Mouse (Mus musculus): ENCODE data around the gene Dusp28.

Gene Dusp28

DNA sequence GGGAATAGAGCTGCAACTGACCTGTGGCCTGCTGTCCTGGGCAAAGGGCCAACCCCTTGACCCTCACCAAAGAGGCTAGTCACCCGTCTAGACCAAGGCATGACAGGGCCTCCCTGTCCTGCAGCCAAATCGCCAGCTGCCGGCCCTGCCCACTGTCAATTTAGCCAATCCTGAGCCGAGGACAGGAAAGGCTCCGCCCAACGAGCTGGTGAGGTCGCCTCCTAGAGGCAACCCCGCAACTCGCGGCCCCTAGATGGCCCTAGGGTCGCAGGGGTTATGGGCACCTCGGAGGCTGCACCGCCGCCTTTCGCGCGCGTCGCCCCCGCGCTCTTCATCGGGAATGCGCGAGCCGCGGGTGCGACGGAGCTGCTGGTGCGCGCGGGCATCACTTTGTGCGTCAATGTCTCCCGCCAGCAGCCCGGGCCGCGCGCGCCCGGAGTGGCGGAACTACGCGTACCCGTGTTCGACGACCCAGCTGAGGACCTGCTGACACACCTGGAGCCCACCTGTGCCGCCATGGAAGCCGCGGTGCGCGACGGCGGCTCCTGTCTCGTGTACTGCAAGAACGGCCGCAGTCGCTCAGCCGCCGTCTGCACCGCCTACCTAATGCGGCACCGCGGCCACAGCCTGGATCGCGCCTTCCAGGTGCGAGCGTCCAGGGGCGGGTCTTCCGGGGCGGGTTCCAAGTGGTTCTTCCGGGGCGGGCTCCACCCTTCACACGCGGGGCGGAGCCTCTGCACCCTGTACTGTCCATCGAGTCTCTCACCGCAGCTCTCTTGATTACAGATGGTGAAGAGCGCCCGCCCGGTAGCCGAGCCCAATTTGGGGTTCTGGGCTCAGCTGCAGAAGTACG is at the start of gene Dusp28:
Dusp28 (plus strand) TSS at position 203 of the 853 bp plus-strand sequence.
- no peak for DNase-seq (ENCODE audit: low read depth, low spot score)

DNA sequence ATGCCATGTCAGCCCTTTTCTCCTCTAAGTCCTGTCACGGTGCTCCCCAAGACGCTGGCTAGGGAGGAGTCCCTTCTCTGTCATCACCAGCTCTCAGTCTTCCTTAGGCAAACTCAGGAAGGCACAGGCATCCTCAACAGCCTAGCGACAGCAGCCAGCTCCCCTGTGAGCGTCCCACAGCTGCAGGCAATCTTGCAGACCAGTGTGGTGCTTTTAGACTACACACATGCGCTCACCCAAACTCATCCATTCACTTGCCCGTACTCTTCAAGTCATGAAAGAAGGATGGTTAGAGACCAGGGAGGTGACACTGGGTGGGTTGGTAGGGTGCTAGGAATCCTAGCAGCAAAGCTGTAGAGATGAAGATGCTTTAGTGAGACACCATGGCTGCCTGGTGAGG is 45.3 kb upstream of the Dusp28 start:
- DNase-seq (ENCODE audit: low read depth, low spot score) = no peak

DNA sequence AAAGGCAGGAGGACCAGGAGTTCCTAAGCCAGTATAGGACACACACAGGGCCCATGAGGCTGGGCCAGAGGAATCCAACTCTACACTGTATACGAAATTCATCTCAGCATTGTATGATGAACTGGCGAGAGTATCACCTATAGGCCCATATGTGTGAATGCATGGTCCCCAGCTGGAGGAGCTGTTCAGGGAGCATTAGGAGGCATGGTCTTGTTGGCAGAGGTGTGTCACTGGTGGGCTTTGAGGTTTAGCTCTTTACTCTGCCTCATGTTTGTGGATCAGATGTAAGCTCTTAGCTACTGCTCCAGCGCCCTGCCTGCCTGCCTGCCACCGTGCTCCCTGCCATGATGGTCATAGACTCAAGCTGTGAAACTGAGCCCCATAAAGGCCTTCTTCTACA is 43.5 kb upstream of the Dusp28 start:
- no peak for DNase-seq (ENCODE audit: low read depth, low spot score)

DNA sequence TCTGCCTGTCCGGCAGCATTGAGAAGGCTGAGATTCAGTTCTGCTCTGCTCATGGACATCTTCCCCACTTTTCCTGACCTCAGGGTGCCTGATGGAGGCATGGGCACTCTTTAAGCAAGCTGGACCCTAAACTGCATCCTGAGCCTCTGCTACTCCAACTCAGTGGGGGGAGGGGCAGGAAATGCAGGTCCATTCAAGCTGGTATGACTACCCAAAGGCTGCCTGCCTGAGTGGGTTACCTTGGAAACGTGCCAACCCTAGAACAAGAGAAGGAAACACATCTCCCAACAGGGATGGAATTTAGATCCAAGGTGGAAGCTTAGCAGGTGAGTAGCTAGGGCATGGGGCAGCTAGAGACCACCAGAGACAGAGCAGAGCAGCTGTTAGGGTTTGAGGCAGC is 40.6 kb upstream of the Dusp28 start:
- no peak for DNase-seq (ENCODE audit: low read depth, low spot score)

DNA sequence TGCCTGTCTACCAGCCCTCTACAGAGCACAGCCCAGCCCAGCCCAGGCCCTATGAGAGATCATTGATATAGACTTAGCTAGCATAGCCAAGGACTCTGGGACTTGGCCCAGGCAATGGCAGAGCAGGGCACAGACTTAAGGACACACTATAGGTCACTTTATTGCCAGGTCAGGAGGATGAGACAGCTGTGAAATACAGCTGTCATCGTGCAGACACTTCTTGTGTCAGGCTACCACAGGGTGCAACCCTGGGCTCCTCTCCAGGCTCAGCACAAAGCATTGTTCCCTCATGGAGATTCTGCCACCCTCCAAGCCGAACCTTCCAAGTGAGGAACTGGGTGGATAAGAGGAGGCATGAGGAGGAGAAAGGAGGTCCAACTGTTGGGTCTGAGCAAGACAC is 36.8 kb upstream of the Dusp28 start:
- DNase-seq (ENCODE audit: low read depth, low spot score) = no peak

DNA sequence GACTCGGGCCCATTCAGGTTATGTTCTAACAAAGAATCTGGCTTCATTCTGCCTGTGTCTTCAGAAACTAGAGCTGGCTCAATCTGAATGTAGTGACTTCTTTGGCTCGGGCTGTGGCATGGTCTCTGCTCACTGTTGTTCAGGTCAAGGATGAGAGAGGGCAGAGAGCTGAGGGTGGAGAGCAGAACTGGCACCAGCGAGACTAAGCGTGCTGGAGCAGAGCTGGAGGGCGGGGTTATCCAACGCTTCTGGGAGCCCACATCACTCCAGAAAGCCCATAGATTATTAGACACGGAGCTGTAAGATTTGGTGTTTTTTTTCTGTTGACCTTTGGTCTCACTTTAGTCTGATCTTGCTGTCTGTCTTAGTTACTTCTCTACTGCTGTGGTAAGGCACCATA is 34.1 kb upstream of the Dusp28 start:
- no peak for DNase-seq (ENCODE audit: low read depth, low spot score)

DNA sequence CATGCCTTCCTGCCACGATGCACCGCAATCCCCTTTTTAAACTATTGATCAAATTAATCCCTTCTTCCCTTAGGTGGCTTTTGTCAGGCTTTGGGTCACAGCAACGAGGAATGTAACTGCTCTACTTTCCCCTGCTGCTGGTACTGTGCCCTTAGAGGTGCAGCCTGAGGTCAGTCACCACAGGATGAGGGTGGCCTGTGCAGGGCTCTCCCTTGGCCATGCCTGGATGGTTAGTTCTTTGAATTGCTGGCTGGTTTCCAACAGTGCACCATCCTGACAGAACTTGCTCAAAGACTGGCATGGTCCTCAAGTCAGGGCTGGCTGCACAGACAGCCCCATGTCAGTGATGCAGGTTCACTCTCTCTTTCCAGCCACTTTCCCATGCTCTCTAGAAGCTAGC is 32.8 kb upstream of the Dusp28 start:
- no peak for DNase-seq (ENCODE audit: low read depth, low spot score)

DNA sequence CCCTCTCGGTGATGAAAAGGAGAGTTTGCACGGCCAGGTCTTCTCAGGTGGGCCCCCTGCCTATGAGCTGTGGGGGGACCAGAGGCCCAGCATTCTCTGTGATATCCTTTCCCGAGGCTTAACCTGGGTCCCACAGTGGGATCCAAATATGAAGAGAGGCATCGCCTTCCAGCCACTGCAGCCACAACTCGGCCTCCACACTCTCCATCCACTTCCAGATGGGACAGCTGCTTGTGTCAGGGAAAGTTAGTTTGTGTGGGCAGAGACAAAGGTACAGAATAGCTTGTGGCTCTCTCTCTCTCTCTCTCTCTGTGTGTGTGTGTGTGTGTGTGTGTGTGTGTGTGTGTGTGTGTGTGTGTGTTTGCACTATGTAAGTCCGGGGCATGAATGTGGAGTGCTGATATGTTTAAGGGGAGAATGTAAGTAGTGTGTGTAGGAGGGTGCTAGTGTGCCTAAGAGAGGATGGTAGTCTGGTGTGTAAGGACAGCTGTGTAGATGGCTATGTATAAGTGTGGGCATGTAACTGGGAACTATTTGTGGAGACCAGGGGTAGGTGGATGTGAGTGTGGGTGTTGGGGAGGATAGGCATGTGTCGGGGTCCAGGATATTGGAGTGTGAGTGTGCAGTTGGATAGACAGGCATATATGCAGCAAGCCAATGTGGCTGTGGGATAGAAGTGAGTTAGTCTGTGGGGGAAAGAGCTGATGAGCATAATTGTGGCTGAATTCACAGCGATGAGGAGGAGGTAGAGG is 31.2 kb upstream of the Dusp28 start:
- no peak for DNase-seq (ENCODE audit: low read depth, low spot score)

DNA sequence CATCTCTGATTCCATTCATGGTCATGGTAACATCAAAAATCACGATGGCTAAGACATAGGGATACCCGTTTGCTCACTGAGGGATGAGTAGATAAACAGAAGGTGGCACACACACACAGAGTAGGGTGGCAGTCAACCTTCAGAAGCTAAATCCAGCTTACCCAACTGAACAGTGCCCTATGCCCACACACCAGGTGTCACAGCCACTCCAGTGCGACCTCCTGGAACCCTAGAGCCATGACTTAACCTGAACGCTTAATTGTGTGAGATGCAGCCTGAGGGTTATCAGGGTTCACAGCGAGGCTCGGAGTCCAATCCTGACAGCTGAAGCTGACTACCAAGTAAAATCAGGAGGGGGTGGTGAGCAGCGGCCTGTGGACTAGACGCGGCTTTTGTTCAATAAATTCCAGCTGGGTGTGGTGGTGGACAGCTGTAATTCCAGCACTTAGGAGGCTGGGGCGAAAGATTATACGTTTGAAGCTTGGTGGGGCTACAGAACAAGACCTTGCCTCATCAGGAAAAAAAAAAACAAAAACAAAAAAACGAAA is 29.3 kb upstream of the Dusp28 start:
- no peak for DNase-seq (ENCODE audit: low read depth, low spot score)

DNA sequence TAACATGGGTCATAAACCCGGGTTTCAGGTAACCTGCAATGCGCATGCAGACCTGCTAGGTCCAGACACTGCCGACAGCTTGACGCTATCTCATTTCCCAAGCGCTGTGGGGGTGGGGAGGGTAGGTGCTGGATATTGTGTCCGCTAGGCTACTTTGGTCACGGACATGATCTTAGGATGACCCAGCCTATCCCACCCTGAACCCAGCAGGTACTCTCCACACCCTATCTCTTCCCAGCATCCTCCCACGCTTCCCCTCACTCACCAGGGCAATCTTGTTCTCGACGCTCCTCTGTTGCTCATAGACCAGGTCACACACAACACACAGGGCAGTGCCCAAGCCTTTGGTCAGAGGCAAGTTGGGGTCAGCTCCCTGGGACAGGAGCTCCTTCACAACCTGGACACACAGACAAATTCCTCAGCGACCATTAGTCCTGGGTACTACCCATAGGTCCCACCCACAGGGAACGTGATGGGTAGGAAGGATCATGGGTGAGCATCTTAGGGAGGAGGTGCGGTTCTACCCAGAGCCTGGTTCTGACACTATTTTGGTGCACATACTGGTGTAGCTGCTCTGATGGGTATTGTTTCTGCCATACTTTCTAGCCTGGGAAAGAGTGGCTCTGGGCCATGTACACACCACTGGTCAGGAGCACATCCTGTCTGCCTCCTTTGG is 28.6 kb upstream of the Dusp28 start:
- no peak for DNase-seq (ENCODE audit: low read depth, low spot score)

DNA sequence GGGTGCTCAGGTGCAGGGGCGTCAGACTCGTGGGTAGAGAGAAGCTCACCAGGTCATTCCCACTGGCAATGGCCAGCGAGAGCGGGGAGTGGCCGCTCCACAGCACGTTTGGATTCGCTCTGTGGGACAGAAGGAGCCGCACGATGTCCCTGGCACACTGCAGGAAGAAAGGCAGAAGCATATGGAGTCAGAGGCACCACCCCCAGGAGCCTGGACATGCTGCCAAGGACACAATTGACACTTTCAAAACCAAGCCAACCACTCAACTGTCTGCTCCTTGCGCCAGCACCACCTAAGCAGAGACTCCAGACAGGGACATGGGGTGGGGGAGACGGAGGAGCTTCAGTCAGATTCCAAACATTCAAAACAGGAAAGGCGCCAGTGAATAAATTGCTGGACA is 27.5 kb upstream of the Dusp28 start:
- no peak for DNase-seq (ENCODE audit: low read depth, low spot score)

DNA sequence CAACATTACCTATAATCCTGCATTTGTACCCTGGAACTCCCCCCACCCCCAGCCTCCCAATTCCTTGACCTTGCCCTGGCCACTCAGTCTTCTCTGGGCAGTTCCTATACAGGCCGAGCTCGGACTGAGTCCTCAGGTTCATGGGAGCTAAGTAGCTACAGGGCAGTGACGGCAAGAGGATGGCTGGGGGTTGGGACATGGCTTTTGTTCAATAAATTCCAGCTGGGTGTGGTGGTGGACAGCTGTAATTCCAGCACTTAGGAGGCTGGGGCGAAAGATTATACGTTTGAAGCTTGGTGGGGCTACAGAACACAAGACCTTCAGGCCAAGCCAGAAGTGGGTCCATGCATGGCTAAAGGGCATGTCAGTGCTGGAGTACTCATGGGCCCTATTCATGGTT is 26.7 kb upstream of the Dusp28 start:
- no peak for DNase-seq (ENCODE audit: low read depth, low spot score)

DNA sequence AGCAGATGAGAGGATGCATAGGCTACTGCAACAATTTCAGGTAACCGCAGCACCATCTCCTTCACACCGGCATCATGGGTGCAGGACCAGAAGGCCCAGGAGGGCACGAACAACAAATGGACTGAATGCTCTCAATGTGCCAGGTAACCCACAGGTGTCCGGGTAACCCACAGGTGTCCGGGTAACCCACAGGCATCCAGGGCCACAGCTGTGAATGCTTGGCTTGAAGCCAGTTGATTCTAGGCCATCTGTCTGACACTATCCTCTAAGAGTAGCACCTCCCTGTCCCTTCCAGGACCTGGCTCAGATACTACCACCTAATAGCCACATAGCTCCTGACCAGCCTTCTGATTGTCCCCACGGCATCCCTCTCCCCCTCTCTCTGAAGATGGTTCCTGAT is 24.8 kb upstream of the Dusp28 start:
- DNase-seq (ENCODE audit: low read depth, low spot score) = no peak

DNA sequence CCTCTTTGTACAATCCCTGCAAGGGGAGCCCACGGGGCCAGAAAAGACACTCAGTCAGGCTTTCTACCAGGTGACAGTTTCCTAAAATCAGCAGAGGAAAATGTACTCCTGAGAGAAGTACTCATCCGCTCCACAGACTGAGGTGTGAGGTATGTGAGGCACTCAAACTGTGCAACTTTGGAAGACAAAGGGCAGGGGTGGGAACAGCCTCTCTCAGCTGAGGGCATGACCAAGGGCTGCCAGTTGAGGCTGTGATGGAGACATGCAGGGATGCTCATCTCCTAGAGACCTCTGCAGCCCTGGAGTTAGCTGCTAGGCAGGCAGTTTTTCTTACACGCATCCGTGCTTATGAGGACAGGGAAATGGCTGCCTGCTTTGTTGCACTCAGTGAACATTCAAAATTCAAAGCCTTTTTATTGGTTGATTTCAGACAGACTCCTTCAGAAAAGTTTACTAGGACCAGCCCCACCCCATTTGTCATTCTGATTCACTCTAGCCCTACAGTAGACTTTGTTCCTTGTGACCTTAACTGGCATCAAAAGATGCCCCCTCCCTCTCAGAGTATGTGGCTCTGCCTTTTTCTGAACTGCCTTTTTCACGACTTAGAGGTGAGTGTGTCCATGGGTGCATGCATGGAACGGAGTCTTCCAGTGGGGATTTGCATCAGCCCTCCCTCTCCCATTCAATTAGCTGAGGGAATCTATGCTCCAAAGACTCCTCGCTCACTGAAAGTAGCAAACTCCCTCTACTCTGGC is 17.7 kb upstream of the Dusp28 start:
- no peak for DNase-seq (ENCODE audit: low read depth, low spot score)

DNA sequence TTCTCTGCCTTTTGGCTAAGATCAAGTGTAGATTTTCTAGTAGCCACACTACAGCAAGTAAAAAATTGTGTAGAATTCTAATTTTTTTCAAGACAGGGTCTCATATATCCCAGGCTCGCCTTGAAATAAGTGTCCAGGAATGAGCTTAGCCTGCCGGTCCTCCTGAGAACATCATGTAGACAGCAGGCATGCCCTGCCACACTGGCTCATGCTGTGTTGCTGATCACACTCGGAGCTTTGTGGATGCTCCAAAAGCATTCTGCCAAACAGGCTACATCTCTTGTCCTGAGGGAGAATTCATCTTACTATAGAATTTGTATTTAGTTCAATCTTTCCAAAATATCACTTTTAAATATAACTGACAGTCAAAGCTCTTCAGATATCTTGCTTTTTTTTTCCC is 14.0 kb upstream of the Dusp28 start:
- no peak for DNase-seq (ENCODE audit: low read depth, low spot score)

DNA sequence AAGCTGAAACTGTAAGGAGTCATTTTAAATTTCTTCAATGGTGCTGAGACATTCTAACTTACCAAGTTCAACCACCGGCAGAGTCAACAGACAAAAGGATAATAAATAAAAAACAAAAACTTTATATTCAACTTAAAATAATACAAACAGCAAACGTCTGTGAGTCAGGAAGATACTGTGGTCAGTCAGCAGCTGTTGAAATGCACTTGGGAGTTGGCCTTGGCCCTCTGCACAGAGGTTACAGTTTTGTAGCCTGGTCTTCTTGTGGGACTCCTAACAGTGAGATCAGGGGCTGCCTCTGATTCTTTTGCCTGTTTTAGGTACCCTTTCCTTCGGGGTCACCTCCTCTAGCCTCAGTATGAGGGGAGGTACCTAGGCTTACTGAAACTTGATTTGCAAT is 12.9 kb upstream of the Dusp28 start:
- DNase-seq (ENCODE audit: low read depth, low spot score) = no peak

DNA sequence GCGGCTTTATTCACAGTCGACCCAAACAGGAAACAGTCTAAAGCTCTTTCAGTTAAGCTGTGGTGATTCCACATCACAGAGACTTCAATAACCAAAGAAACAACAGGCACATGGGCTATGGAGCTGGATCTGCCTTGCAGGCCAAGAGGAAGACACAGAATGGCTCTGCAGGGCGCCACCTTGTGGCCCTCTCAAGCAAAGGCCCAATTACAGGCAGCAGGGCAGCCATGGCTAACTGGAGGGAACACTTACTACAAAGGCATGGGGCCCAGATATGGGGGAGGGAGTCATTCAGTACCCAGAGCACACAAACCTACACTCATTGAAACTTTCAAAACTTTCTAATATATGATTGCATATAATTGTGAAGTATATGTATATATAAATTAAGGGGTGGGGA is 11.7 kb upstream of the Dusp28 start:
- DNase-seq (ENCODE audit: low read depth, low spot score) = no peak

DNA sequence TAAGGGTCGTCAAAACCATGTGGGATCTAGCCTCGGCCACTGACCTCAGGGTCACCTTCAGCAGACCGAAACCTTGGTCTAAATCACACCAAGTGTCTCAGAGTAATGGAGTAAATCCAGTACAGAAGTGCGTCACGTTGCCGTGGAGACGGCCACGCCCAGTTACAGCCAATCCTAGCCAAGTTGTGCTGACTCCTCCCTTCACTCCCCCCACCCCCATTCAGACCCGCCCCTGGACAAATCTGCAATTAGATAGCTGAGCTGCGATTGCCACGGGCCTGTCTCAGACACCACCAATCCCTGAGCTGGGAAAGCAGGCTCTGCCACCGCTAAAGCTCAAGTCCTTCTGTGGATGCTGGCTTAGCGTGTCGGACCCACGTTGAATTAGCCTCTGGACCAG is 4.0 kb upstream of the Dusp28 start, which contains the start of gene Ankmy1:
Ankmy1 (minus strand) TSS at position 121 of the 400 bp plus-strand sequence.
- no peak for DNase-seq (ENCODE audit: low read depth, low spot score)

DNA sequence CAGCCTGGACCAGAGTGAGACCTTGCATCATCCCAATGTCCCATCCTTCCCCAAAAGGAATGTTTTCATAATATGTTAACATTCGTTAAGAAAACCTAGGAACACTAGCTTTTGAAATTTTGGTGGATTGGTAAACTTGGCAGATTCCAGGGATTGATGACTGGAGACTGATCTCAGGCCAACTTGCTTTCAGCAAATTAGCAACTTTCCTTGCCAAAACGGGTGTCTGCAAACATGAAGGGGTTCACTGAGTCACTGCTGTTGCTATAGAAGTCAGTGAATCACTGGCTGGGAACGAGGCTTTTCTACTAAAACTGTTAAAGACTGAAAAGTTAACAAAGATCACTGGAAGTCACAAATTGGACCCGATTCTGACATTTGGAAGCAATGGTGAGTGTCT is 3.2 kb upstream of the Dusp28 start:
- no peak for DNase-seq (ENCODE audit: low read depth, low spot score)

DNA sequence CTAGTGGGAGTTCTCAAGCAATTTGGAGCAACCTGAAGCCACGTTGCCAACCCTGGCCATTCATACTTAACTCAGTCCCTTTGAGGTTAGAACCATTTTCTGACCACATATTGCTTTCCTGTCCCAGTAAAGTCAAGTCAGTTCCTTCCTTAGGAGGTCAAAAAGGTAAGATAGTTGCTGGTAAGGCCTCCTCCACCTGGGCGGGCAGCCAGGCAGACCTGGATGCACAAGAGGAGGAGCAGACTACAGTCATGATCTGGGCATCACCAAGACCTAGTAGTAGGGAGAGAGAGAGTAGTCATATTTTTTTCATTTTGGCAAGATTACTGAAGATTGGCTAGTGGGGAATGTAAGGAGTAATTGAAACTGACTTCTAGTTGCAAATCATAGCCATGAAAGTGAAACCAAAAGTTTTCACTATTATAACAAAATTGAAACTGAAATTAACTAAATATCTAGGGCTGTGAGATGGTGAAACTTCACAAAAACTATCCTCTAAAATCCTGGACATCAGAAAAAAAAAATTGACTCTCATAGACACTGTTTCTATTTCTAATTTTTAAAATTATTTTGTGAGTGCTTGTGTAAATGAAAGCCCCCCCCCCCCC is 974 bp upstream of the Dusp28 start:
- DNase-seq (ENCODE audit: low read depth, low spot score) = no peak

All from WW6 (cell line).